Mouse (Mus musculus) stomach, embryonic 15.5 days (tissue): ENCODE results near the gene Cdhr5. TPM values are rescaled to one million over a fixed set of nuclear protein-coding genes. Genes with fewer than 3 reads are reported as not detected.
"Not testable (repeated sequence)": the region's sequence is repeated elsewhere in the genome, so short reads cannot be mapped to it uniquely, and the experiment has no call there.

Experiments used
- ATAC-seq: fragments of 200-750 bp; cut with Nextera tagmentation; 2 replicates; pipeline ENCODE4 v1.8.0; 2017; ENCODE audit warnings: low read depth, moderate number of reproducible peaks, moderate TSS enrichment; ENCODE audit not compliant: insufficient read depth, low FRiP score
- H3K27ac ChIP-seq: fragments of 300-500 bp; sonication (generic); 2 replicates; pipeline ENCODE4 v1.5.1; 2015; ENCODE audit warnings: mild to moderate bottlenecking, inconsistent platforms
- H3K27me3 ChIP-seq: fragments of 300-500 bp; sonication (generic); replicated peaks from 2 replicates; pipeline ENCODE4 v1.6.1; 2015; ENCODE audit warnings: inconsistent platforms
- H3K36me3 ChIP-seq: fragments of 300-500 bp; sonication (generic); 2 replicates; pipeline ENCODE4 v1.6.1; 2015; ENCODE audit warnings: inconsistent platforms
- H3K4me1 ChIP-seq: fragments of 300-500 bp; sonication (generic); 2 replicates; pipeline ENCODE4 v1.6.1; 2015; ENCODE audit warnings: inconsistent platforms
- H3K4me2 ChIP-seq: fragments of 300-500 bp; sonication (generic); 2 replicates; pipeline ENCODE4 v1.6.1; 2015; ENCODE audit warnings: mild to moderate bottlenecking, inconsistent platforms
- H3K4me3 ChIP-seq: fragments of 300-500 bp; sonication (generic); replicated peaks from 2 replicates; pipeline ENCODE4 v1.5.1; 2015; ENCODE audit warnings: inconsistent platforms
- H3K9ac ChIP-seq: fragments of 300-500 bp; sonication (generic); 2 replicates; pipeline ENCODE4 v1.6.1; 2015; ENCODE audit warnings: inconsistent platforms
- H3K9me3 ChIP-seq: fragments of 300-500 bp; sonication (generic); 2 replicates; pipeline ENCODE4 v1.6.1; 2016; ENCODE audit warnings: inconsistent platforms
- WGBS: fragments of 180-500 bp; shearing (Covaris S2); methylation state at CpG from one replicate; pipeline ENCODE4 v1.1.7; 2015; 5-methylcytosine and 5-hydroxymethylcytosine counted together
- polyA plus RNA-seq: library from polyadenylated mRNA; unstranded; fragments of >200 nt; fragmentation: Nextera tagmentation; extraction: Ambion mirVana; gene quantifications from 2 replicates; pipeline ENCODE4 v1.2.1, GENCODE M21; 2015

The Cdhr5 gene
- polyA plus RNA-seq, 1 experiment from 2014 or later, result 14.5 TPM

GRCm38 (mm10) chr7:141270631-141271030, 6.0 kb downstream of the Cdhr5 start:
- no peak overlapping the region for H3K27ac ChIP-seq
- 85% methylated on average over 3 of the region's 3 CpGs for WGBS
- ATAC-seq, result no peak

GRCm38 (mm10) chr7:141269273-141269545, 7.4 kb downstream of the Cdhr5 start:
- ATAC-seq, result no peak
- peaks cover 4% of the 10 kb centered on the region; the same call in 1 of the 2 replicates for H3K36me3 ChIP-seq
- 80% methylated on average over 14 of the region's 14 CpGs for WGBS
- no peaks in the 10 kb centered on the region for H3K27me3 ChIP-seq
- H3K4me3 ChIP-seq, result no peak overlapping the region
- H3K9me3 ChIP-seq, result no peaks in the 10 kb centered on the region
- peaks cover 9% of the 10 kb centered on the region for H3K4me1 ChIP-seq
- 0 out of 2 replicates have a peak overlapping the region, but pooled peaks have one; percentile 1 for H3K4me2 ChIP-seq
- H3K27ac ChIP-seq, result no peak overlapping the region
- H3K9ac ChIP-seq, result no peak overlapping the region

More at GRCm38 (mm10) chr7:141270631-141271030, 6.0 kb downstream of the Cdhr5 start:
- Histone ChIP-seq H3K27me3 (no peaks in the 10 kb centered on the region), H3K9ac (no peak overlapping the region), H3K9me3 (no peaks in the 10 kb centered on the region), H3K4me3 (no peak overlapping the region), H3K4me2 (no peak overlapping the region), H3K4me1 (peaks cover 3% of the 10 kb centered on the region; the same call in 1 of the 2 replicates), H3K36me3 (no peaks in the 10 kb centered on the region)

- H3K9ac ChIP-seq, result no peak overlapping the region
- H3K4me1 ChIP-seq, result peaks cover 9% of the 10 kb centered on the region
- no peak overlapping the region for H3K27ac ChIP-seq
- H3K27me3 ChIP-seq, result no peaks in the 10 kb centered on the region
- H3K36me3 ChIP-seq, result peaks cover 9% of the 10 kb centered on the region; the same call in 1 of the 2 replicates
- ATAC-seq, result no peak
- no peaks in the 10 kb centered on the region for H3K9me3 ChIP-seq
- no peak overlapping the region for H3K4me3 ChIP-seq
- WGBS, result 67% methylated on average over 24 of the region's 24 CpGs
- H3K4me2 ChIP-seq, result 0 out of 2 replicates have a peak overlapping the region, but pooled peaks have one; percentile 1
These were observed 7.9 kb downstream of the Cdhr5 start for GRCm38 (mm10) chr7:141268466-141269272.

GRCm38 (mm10) chr7:141265739-141266561, 10.6 kb downstream of the Cdhr5 start, which contains the start of gene Irf7:
Gene Irf7, minus strand, starts transcription at chr7:141266481.
- Histone ChIP-seq H3K27ac (no peak within 1 kb of the TSS), H3K27me3 (no peaks in the 10 kb centered on the region), H3K9me3 (no peaks in the 10 kb centered on the region), H3K9ac (peak within 1 kb of the TSS; percentile 41), H3K4me1 (peaks cover 9% of the 10 kb centered on the region), H3K4me3 (peak within 1 kb of the TSS; percentile 60), H3K36me3 (peaks cover 35% of the 10 kb centered on the region), H3K4me2 (peak within 1 kb of the TSS; percentile 93)
- ATAC-seq, result peak; percentile 78
- WGBS, result 6% methylated on average over 25 of the region's 25 CpGs

- Histone ChIP-seq H3K4me2 (peak overlapping the region; percentile 93), H3K27ac (no peak overlapping the region), H3K36me3 (peaks cover 41% of the 10 kb centered on the region), H3K27me3 (no peaks in the 10 kb centered on the region), H3K4me1 (peaks cover 9% of the 10 kb centered on the region), H3K9me3 (no peaks in the 10 kb centered on the region), H3K9ac (no peak overlapping the region), H3K4me3 (peak overlapping the region; percentile 60; the same call in 1 of the 2 replicates)
- ATAC-seq, result no peak
- 33% methylated on average over 11 of the region's 11 CpGs for WGBS
These were observed 11.2 kb downstream of the Cdhr5 start for GRCm38 (mm10) chr7:141265411-141265738.

GRCm38 (mm10) chr7:141264761-141265410, 11.7 kb downstream of the Cdhr5 start:
- no peak overlapping the region for H3K27ac ChIP-seq
- ATAC-seq, result 0 out of 2 replicates have a peak, but pooled peaks have one; percentile 33
- no peak overlapping the region for H3K4me3 ChIP-seq
- no peaks in the 10 kb centered on the region for H3K27me3 ChIP-seq
- H3K9me3 ChIP-seq, result no peaks in the 10 kb centered on the region
- WGBS, result 30% methylated on average over 12 of the region's 12 CpGs
- H3K4me2 ChIP-seq, result peak overlapping the region; percentile 93
- H3K9ac ChIP-seq, result no peak overlapping the region
- peaks cover 46% of the 10 kb centered on the region for H3K36me3 ChIP-seq
- H3K4me1 ChIP-seq, result peaks cover 9% of the 10 kb centered on the region

- 73% methylated on average over 11 of the region's 11 CpGs for WGBS
- ATAC-seq, result no peak
- H3K27ac ChIP-seq, result no peak overlapping the region
- H3K4me2 ChIP-seq, result no peak overlapping the region
- no peak overlapping the region for H3K4me3 ChIP-seq
- H3K27me3 ChIP-seq, result no peaks in the 10 kb centered on the region
- no peaks in the 10 kb centered on the region for H3K9me3 ChIP-seq
- peaks cover 9% of the 10 kb centered on the region for H3K4me1 ChIP-seq
- no peak overlapping the region for H3K9ac ChIP-seq
- H3K36me3 ChIP-seq, result peaks cover 52% of the 10 kb centered on the region
These were observed 12.4 kb downstream of the Cdhr5 start for GRCm38 (mm10) chr7:141264041-141264700.

- H3K27ac ChIP-seq, result no peak overlapping the region
- no peaks in the 10 kb centered on the region for H3K9me3 ChIP-seq
- no peak for ATAC-seq
- H3K27me3 ChIP-seq, result no peaks in the 10 kb centered on the region
- H3K4me1 ChIP-seq, result peaks cover 9% of the 10 kb centered on the region
- no peak overlapping the region for H3K4me2 ChIP-seq
- no peak overlapping the region for H3K9ac ChIP-seq
- whole genome bisulfite sequencing, result 86% methylated on average over 13 of the region's 13 CpGs
- peaks cover 58% of the 10 kb centered on the region for H3K36me3 ChIP-seq
- H3K4me3 ChIP-seq, result no peak overlapping the region
These were observed 12.9 kb downstream of the Cdhr5 start for GRCm38 (mm10) chr7:141263640-141264039.

- no peak for ATAC-seq
- no peak overlapping the region for H3K4me3 ChIP-seq
- no peaks in the 10 kb centered on the region for H3K9me3 ChIP-seq
- H3K9ac ChIP-seq, result no peak overlapping the region
- H3K36me3 ChIP-seq, result peaks cover 78% of the 10 kb centered on the region
- no peaks in the 10 kb centered on the region for H3K27me3 ChIP-seq
- WGBS, result 88% methylated on average over 3 of the region's 3 CpGs
- peaks cover 8% of the 10 kb centered on the region for H3K4me1 ChIP-seq
- H3K4me2 ChIP-seq, result no peak overlapping the region
- H3K27ac ChIP-seq, result no peak overlapping the region
These were observed 15.1 kb downstream of the Cdhr5 start for GRCm38 (mm10) chr7:141261480-141261879.

GRCm38 (mm10) chr7:141256159-141256558, 20.4 kb downstream of the Cdhr5 start:
- Histone ChIP-seq H3K36me3 (peaks cover 81% of the 10 kb centered on the region), H3K9me3 (no peaks in the 10 kb centered on the region), H3K4me2 (no peak overlapping the region), H3K4me1 (no peaks in the 10 kb centered on the region), H3K9ac (no peak overlapping the region), H3K27me3 (no peaks in the 10 kb centered on the region), H3K4me3 (no peak overlapping the region), H3K27ac (no peak overlapping the region)
- no peak for ATAC-seq
- 88% methylated on average over 10 of the region's 10 CpGs for WGBS

GRCm38 (mm10) chr7:141250486-141250885, 26.1 kb downstream of the Cdhr5 start:
- H3K4me1 ChIP-seq, H3K27ac ChIP-seq, H3K4me2 ChIP-seq, ATAC-seq, H3K9me3 ChIP-seq, H3K9ac ChIP-seq, H3K27me3 ChIP-seq, H3K4me3 ChIP-seq: not testable (repeated sequence)
- peaks cover 72% of the 10 kb centered on the region for H3K36me3 ChIP-seq
- 84% methylated on average over 4 of the region's 4 CpGs for WGBS
